Mouse (Mus musculus) E14TG2a.4 (cell line): ENCODE results near the gene Def8.
"Not testable (repeated sequence)": the region's sequence is repeated elsewhere in the genome, so short reads cannot be mapped to it uniquely, and the experiment has no call there.

Experiments used
- CTCF ChIP-seq: conservative IDR thresholded peaks from 2 replicates; pipeline ENCODE4 v1.5.1; 2014; ENCODE audit warnings: low read length
- NANOG ChIP-seq: IDR thresholded peaks from 2 replicates; pipeline ENCODE4 v1.6.1; 2014; ENCODE audit warnings: borderline replicate concordance, low read length, mixed read lengths
- POU5F1 ChIP-seq: IDR thresholded peaks from 2 replicates; pipeline ENCODE4 v1.6.1; 2014; ENCODE audit warnings: low read length, borderline replicate concordance

DNA sequence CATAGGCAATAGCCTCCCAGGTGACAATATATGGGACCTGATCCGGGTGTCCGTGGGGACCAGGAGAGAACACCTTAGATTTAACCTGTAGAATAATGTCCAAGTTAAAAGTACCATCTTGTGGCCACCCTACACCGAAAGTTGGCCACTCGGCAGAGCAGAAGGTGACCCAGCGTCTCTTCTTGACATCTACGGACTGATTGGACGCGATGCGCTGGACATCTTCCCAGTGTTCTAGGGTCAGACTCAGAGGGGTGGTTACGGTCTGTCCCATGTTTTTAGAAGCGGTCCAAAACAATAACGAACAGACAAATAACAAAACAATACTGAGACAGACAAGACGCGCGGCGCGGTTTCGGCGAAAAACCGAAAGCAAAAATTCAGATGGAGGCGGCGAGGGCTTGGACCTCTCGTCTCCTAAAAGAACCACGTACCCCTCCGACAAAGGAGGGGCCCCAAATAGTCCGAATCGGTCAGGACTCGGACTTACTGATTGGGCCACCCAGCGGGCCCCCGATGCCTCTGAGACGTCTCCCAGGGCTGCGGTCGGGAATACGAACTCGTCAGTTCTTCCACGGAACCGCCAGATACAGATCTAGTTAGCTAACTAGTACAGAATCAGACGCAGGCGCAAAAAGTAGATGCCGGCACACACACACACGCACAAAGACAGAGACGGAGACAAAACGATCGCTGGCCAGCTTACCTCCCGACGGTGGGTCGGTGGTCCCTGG, 10.1 kb downstream of the Def8 start:
- not testable (repeated sequence) for TF ChIP-seq CTCF, NANOG, POU5F1
